Mouse (Mus musculus): ENCODE measurements around the gene Zswim4.

DNA sequence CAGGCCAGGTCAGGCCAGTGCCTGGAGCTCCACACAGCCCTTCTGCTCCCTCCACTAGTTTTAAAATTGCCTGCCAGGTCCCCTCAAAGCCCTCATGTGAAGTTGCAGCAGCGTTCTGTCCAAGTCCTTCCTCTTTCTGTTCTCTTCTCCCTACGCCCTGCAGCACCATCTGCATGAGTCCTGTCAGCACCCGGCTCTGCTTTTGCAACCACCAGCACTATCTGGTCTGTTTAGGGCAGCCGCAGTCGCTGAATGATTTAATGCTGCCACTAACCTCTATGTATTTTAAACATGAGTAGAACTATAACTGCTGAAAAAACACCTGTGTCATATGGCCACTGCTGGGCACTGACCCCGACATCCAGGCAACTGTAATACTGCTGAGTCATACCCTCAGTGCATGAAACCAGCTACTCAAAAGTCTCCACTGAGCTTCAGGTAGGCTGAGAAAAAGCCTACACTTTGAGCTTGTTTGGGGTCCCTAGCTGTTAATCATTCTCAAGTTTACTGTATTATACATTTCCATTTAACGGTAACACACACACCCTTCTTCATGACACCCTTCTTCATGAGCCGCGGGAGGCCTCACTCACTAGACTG is 14.2 kb downstream of the Zswim4 start:
- TF ChIP-seq CTCF (IDR thresholded peaks at IDR 0.05; ENCODE audit: borderline replicate concordance, extremely low read depth, insufficient read depth, insufficient read length) = no peak
- TF ChIP-seq POLR2A (IDR thresholded peaks at IDR 0.05; ENCODE audit: borderline replicate concordance, extremely low read depth, insufficient read depth, insufficient read length, poor library complexity, severe bottlenecking) = no peak
